Mouse (Mus musculus): Measurements from ENCODE around the gene Mettl21a.
"Not testable (repeated sequence)": the region's sequence is repeated elsewhere in the genome, so short reads cannot be mapped to it uniquely, and the experiment has no call there.

Gene Mettl21a

GRCm38 (mm10) chr1:64616881-64617714 is at the start of gene Mettl21a:
TSS of gene Mettl21a (minus strand) at chr1:64617242.
- peak; percentile 96 for ATAC-seq (ENCODE audit: insufficient number of reproducible peaks, low FRiP score, low TSS enrichment)

GRCm38 (mm10) chr1:64658876-64659275 is 41.8 kb upstream of the Mettl21a start:
- no peak for ATAC-seq (ENCODE audit: insufficient number of reproducible peaks, low FRiP score, low TSS enrichment)

- ATAC-seq (ENCODE audit: insufficient number of reproducible peaks, low FRiP score, low TSS enrichment) = no peak
These were observed 39.5 kb upstream of the Mettl21a start for GRCm38 (mm10) chr1:64656423-64657129.

GRCm38 (mm10) chr1:64655415-64655814 is 38.4 kb upstream of the Mettl21a start:
- no peak for ATAC-seq (ENCODE audit: insufficient number of reproducible peaks, low FRiP score, low TSS enrichment)

GRCm38 (mm10) chr1:64653701-64654100 is 36.7 kb upstream of the Mettl21a start:
- ATAC-seq (ENCODE audit: insufficient number of reproducible peaks, low FRiP score, low TSS enrichment) = no peak

GRCm38 (mm10) chr1:64649362-64650124 is 32.5 kb upstream of the Mettl21a start:
- no peak for ATAC-seq (ENCODE audit: insufficient number of reproducible peaks, low FRiP score, low TSS enrichment)

GRCm38 (mm10) chr1:64644513-64644912 is 27.5 kb upstream of the Mettl21a start:
- ATAC-seq (ENCODE audit: insufficient number of reproducible peaks, low FRiP score, low TSS enrichment) = no peak

GRCm38 (mm10) chr1:64642541-64642940 is 25.5 kb upstream of the Mettl21a start:
- not testable (repeated sequence) for ATAC-seq (ENCODE audit: insufficient number of reproducible peaks, low FRiP score, low TSS enrichment)

- no peak for ATAC-seq (ENCODE audit: insufficient number of reproducible peaks, low FRiP score, low TSS enrichment)
These were observed 24.0 kb upstream of the Mettl21a start for GRCm38 (mm10) chr1:64641069-64641468.

GRCm38 (mm10) chr1:64639279-64639678 is 22.2 kb upstream of the Mettl21a start:
- ATAC-seq (ENCODE audit: insufficient number of reproducible peaks, low FRiP score, low TSS enrichment) = no peak

GRCm38 (mm10) chr1:64635624-64636023 is 18.6 kb upstream of the Mettl21a start:
- ATAC-seq (ENCODE audit: insufficient number of reproducible peaks, low FRiP score, low TSS enrichment) = no peak

GRCm38 (mm10) chr1:64633237-64633636 is 16.2 kb upstream of the Mettl21a start:
- ATAC-seq (ENCODE audit: insufficient number of reproducible peaks, low FRiP score, low TSS enrichment) = no peak

- no peak for ATAC-seq (ENCODE audit: insufficient number of reproducible peaks, low FRiP score, low TSS enrichment)
These were observed 14.5 kb upstream of the Mettl21a start for GRCm38 (mm10) chr1:64631526-64631925.

- no peak for ATAC-seq (ENCODE audit: insufficient number of reproducible peaks, low FRiP score, low TSS enrichment)
These were observed 8.2 kb upstream of the Mettl21a start for GRCm38 (mm10) chr1:64625214-64625613.

GRCm38 (mm10) chr1:64623558-64624435 is 6.8 kb upstream of the Mettl21a start:
- no peak for ATAC-seq (ENCODE audit: insufficient number of reproducible peaks, low FRiP score, low TSS enrichment)

- no peak for ATAC-seq (ENCODE audit: insufficient number of reproducible peaks, low FRiP score, low TSS enrichment)
These were observed 4.1 kb upstream of the Mettl21a start for GRCm38 (mm10) chr1:64621116-64621515.

GRCm38 (mm10) chr1:64618226-64618625 is 1.2 kb upstream of the Mettl21a start:
- no peak for ATAC-seq (ENCODE audit: insufficient number of reproducible peaks, low FRiP score, low TSS enrichment)

GRCm38 (mm10) chr1:64617715-64617984 is 608 bp upstream of the Mettl21a start:
- ATAC-seq (ENCODE audit: insufficient number of reproducible peaks, low FRiP score, low TSS enrichment) = peak; percentile 66

GRCm38 (mm10) chr1:64616531-64616880 is 536 bp downstream of the Mettl21a start:
- peak; percentile 17; the same call in 1 of the 2 replicates for ATAC-seq (ENCODE audit: insufficient number of reproducible peaks, low FRiP score, low TSS enrichment)

- ATAC-seq (ENCODE audit: insufficient number of reproducible peaks, low FRiP score, low TSS enrichment) = no peak
These were observed 966 bp downstream of the Mettl21a start for GRCm38 (mm10) chr1:64616076-64616475.

Measured in cerebellum, adult (tissue).